Mouse (Mus musculus): ENCODE measurements around the gene Ccdc85c. TPM values are rescaled to one million over a fixed set of nuclear protein-coding genes. Genes with fewer than 3 reads are reported as not detected.

The Ccdc85c gene
- total RNA-seq, 2 experiments from 2014 or later: 30.1 to 33.4 TPM

- intact Hi-C loops (cut with DNase I): no loop called here
- Histone ChIP-seq H3K27ac (peak overlapping the region; percentile 51; the same call in 1 of the 2 replicates), H3K4me3 (no peak overlapping the region)
- no peak for DNase-seq
- TF ChIP-seq CTCF (IDR thresholded peaks at IDR 0.05): no peak
Observed at GRCm38 (mm10) chr12:108241626-108242025, 33.6 kb downstream of the Ccdc85c start.

GRCm38 (mm10) chr12:108240953-108241588, 34.2 kb downstream of the Ccdc85c start:
- intact Hi-C loops (cut with DNase I): no loop called here
- DNase-seq: no peak
- no peak for TF ChIP-seq CTCF (IDR thresholded peaks at IDR 0.05)
- peak overlapping the region; percentile 51; the same call in 1 of the 2 replicates for H3K27ac ChIP-seq
- H3K4me3 ChIP-seq: no peak overlapping the region

- Histone ChIP-seq H3K4me3 (no peak overlapping the region), H3K27ac (peak overlapping the region; percentile 51; the same call in 1 of the 2 replicates)
- no peak for DNase-seq
- no peak for TF ChIP-seq CTCF (IDR thresholded peaks at IDR 0.05)
- intact Hi-C loops (cut with DNase I): no loop called here
Observed at GRCm38 (mm10) chr12:108240401-108240890, 34.8 kb downstream of the Ccdc85c start.

- intact Hi-C loops (cut with DNase I): loop anchor here (5.0 kb wide), 1 partner anchor 38 kb away; the partner anchor contains the start of gene Ccdc85c
- peak overlapping the region; percentile 79 for H3K27ac ChIP-seq
Observed at GRCm38 (mm10) chr12:108239441-108239840, 35.8 kb downstream of the Ccdc85c start.

GRCm38 (mm10) chr12:108238395-108239035, 36.7 kb downstream of the Ccdc85c start:
- no peak for DNase-seq
- no peak for TF ChIP-seq CTCF (IDR thresholded peaks at IDR 0.05)
- intact Hi-C loops (cut with DNase I): loop anchor here (5.0 kb wide), 1 partner anchor 39 kb away; the partner anchor contains the start of gene Ccdc85c
- H3K27ac ChIP-seq: peak overlapping the region; percentile 79; the same call in 1 of the 2 replicates
- no peak overlapping the region for H3K4me3 ChIP-seq

More at GRCm38 (mm10) chr12:108239441-108239840, 35.8 kb downstream of the Ccdc85c start:
- TF ChIP-seq CTCF (IDR thresholded peaks at IDR 0.05): no peak
- peak overlapping the region; percentile 16; the same call in 1 of the 2 replicates for H3K4me3 ChIP-seq
- DNase-seq: no peak

- intact Hi-C loops (cut with DNase I): loop anchor here (5.0 kb wide), 1 partner anchor 40 kb away; the partner anchor contains the start of gene Ccdc85c
- TF ChIP-seq CTCF (IDR thresholded peaks at IDR 0.05): no peak
- H3K4me3 ChIP-seq: no peak overlapping the region
- H3K27ac ChIP-seq: peak overlapping the region; percentile 72
- no peak for DNase-seq
Observed at GRCm38 (mm10) chr12:108237300-108238006, 37.8 kb downstream of the Ccdc85c start.

- no peak for TF ChIP-seq CTCF (IDR thresholded peaks at IDR 0.05)
- intact Hi-C loops (cut with DNase I): loop anchor here (5.0 kb wide), 1 partner anchor 41 kb away; the partner anchor contains the start of gene Ccdc85c
- Histone ChIP-seq H3K27ac (peak overlapping the region; percentile 72), H3K4me3 (peak overlapping the region; percentile 15; the same call in 1 of the 2 replicates)
- DNase-seq: peak; percentile 64
Observed at GRCm38 (mm10) chr12:108235976-108236555, 39.2 kb downstream of the Ccdc85c start.

- intact Hi-C loops (cut with DNase I): loop anchor here (5.0 kb wide), 1 partner anchor 42 kb away; the partner anchor contains the start of gene Ccdc85c
- Histone ChIP-seq H3K27ac (peak overlapping the region; percentile 35; the same call in 1 of the 2 replicates), H3K4me3 (no peak overlapping the region)
- no peak for TF ChIP-seq CTCF (IDR thresholded peaks at IDR 0.05)
- no peak for DNase-seq
Observed at GRCm38 (mm10) chr12:108234832-108235602, 40.2 kb downstream of the Ccdc85c start.

- Histone ChIP-seq H3K4me3 (no peak overlapping the region), H3K27ac (no peak overlapping the region)
- DNase-seq: no peak
- intact Hi-C loops (cut with DNase I): no loop called here
- TF ChIP-seq CTCF (IDR thresholded peaks at IDR 0.05): no peak
Observed at GRCm38 (mm10) chr12:108233736-108234135, 41.5 kb downstream of the Ccdc85c start.

GRCm38 (mm10) chr12:108231901-108232300, 43.3 kb downstream of the Ccdc85c start:
- TF ChIP-seq CTCF (IDR thresholded peaks at IDR 0.05): no peak
- DNase-seq: no peak
- Histone ChIP-seq H3K27ac (no peak overlapping the region), H3K4me3 (no peak overlapping the region)
- intact Hi-C loops (cut with DNase I): no loop called here
